Mouse (Mus musculus): Measurements from ENCODE around the gene Etl4. TPM values are rescaled to one million over a fixed set of nuclear protein-coding genes. Genes with fewer than 3 reads are reported as not detected.
"Not testable (repeated sequence)": the region's sequence is repeated elsewhere in the genome, so short reads cannot be mapped to it uniquely, and the experiment has no call there.

The Etl4 gene
- total RNA-seq, 2 experiments from 2014 or later: 52.6 to 77.5 TPM

DNA sequence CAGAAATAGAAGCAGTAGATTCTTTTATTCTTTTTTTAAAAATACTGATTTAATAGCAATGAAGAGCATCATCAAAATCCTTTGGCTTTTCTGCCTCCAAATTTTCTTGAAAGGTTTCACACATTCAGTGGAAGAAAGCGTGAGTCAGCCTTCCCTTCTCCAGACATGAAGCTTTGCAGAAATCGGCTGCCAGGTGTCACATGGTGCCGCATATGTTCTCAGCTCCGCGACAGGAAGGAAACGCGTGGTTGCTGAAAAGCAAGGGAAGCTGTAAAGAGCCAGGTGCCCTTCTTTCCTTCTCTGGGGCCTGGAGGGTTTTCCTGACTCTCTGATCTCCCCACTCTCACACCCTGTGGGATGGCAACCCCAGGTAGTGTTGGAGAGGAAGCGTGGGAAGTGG, 383.8 kb downstream of the Etl4 start:
- DNase-seq (ENCODE audit: low spot score): no peak

DNA sequence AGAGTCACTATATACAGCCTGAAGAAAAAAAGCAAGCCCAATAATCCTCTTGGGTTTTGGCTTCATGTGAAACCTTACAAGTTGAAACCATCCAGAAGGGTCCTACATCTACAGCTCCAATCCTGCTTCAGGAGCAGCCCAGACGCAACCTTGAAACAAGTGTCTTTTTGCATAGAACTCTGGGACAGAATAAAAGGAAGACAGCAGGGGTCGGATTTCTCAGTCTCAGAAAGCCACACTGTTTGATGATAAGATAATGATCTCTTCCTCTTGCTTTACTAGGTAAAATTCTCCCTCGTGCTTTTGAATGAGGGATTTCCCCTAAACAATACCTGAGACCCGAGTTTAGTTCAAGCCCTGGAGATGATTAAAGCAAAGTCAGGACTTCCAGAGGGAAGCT, 385.0 kb downstream of the Etl4 start:
- no peak for DNase-seq (ENCODE audit: low spot score)

DNA sequence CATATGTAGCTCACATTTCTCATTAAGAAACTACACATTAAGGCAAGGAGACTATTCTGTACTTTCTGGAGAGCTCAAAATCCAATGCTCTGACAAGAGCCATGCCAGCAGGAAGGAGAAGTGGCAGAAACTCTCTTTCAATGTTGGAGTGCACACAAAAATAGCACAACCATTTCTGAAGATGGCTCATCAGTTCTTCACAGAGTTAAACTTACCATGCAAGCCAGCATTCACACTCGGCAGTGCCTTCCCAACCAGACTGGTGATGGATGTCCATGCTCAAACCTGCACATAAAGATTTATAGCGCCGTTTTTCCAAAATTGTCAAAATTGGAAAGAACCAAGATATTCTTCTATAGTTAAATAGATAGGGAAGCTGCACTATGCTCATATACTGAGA, 392.9 kb downstream of the Etl4 start:
- no peak for DNase-seq (ENCODE audit: low spot score)

DNA sequence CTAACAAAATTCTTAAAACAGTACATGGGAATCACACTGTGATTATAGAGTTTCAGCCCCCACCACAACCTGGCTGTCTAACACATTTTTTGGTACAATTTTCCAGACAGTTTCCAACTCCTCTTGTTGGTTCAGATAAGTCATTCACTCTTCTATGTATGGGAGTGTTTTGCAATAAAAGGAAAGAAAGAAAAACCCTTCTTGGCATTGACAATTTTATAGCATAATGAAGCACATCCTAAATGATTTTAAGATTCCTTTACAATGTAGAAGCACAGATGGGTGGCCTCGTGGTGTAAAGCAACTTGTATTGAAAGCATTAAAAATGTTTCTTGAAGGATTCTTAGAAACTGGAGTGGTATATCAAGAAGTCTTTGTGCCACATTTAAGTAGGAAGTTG, 415.4 kb downstream of the Etl4 start:
- no peak for DNase-seq (ENCODE audit: low spot score)

DNA sequence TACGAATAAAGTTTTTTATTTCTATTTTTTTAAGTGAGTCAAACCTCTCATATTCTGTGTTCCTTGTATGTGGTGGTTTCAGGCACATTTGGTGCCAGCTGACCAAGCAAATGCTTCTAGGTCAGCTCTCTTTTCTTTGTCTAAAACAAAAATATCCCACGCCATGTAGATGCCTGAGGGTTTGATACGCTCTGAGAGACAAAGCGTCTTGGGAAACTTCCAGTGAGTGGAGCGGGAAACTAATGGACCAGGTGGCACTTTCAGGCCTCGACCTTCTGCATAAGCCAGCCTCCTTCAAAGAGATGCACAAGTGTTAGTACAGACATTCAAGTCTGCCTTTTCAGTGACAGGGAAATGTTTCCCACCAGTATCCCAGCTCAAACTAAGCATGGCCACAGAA, 426.6 kb downstream of the Etl4 start:
- no peak for DNase-seq (ENCODE audit: low spot score)

DNA sequence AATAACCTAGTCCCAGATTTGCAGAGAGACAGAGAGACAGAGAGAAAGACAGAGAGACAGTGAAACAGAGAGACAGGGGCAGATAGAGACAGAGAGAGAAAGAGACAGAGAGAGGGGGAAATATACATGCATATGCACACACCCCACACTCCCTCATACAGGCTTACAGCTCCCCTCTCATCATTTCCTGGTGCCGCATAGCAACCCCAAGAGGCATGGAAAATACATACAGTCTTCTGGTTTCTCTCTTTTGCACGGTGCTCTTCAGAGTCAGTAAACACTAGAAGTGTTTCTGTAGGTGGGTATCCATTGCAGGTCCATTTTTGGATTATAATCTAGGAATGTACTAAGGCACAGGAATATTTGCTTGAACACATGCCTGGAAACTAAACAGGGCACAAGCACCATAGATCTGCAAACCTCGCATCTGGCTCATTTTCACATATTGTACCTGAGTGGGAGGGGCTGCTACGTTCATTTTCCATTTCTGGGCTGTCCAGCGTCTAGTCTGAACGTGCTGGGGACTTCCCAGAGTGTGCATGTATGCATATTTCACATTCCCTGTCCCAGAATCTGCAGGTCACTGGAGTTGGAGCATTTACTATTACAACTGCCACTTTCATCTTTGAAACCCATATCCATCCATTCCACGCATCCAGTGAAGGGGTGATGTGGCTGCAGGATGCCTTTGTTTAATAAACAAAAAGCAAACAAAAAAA, 429.6 kb downstream of the Etl4 start:
- DNase-seq (ENCODE audit: low spot score): no peak

DNA sequence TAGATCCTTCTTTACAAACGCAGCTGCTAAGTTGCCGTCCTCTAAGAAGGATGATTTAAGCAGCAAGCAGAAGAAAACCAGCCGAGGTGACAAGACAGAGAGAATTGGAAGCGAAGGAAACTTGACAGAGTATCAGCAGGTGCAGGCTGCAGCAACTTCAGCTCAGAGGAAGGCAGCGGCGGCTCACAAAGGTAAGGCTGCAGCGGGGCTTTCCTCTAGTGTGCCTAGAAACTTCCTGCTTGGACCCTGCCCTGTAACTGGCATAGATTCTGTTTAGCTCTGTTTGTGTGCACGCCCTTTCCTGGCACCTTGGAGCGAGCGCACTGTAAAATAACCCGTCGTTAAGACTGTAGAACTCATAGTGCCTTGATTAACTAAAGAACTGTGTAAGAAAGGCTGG, 430.3 kb downstream of the Etl4 start:
- no peak for DNase-seq (ENCODE audit: low spot score)

DNA sequence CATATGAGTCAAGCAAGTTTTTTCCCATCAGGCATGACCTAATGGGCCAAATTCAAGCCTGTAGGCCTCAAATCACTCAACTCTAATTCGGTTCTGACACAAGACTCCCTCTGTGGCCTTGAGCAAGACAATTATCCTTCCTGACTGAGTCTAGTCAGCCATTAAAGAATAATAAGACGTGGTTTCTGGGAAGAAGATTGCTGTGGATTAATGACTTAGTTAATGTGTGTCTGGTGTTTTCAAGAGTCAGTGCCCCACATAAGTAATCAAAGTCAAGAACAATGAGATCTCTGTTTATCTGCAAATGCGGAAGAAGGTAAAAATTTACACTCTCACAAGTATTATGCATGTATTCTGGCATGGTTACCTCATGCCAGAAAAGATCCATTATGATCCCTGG, 437.3 kb downstream of the Etl4 start:
- no peak for DNase-seq (ENCODE audit: low spot score)

DNA sequence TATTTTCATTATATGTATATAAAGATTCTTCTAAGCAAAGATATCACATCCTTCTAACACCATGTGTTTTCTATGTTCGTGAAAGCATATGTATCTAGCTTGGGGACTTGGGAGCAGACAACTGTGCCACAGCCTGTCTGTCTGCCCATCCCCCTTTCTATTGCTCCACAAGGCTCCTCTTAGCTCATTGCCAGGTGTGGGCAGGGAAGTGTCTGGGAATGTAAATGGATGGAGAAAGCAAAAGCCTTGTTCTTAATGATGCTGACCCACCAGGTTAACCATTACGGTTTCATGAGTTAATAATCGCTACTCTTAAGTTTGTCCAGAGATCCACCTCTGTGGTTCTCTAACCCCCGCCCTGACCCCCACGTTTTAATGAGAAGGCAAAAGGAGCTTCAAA, 439.7 kb downstream of the Etl4 start:
- no peak for DNase-seq (ENCODE audit: low spot score)

DNA sequence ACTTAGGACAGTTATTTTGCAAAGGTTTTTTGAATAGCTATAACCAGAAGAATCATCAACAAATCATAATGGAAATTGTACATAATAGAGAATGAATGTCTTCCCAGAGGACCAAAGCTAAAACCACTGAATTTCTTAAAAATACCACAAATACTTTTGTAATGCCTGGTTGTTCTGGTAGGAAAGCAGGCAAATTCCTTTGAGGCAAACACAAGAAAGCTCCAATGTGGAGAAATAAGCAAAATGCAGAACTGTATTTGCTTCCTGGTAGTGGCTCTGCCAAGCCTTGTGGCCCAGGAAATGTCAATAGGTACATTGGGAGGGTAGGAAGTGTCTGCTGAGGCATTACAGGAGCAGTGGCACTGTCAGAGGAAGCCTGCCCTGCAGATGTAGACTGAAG, 443.2 kb downstream of the Etl4 start:
- no peak for DNase-seq (ENCODE audit: low spot score)

DNA sequence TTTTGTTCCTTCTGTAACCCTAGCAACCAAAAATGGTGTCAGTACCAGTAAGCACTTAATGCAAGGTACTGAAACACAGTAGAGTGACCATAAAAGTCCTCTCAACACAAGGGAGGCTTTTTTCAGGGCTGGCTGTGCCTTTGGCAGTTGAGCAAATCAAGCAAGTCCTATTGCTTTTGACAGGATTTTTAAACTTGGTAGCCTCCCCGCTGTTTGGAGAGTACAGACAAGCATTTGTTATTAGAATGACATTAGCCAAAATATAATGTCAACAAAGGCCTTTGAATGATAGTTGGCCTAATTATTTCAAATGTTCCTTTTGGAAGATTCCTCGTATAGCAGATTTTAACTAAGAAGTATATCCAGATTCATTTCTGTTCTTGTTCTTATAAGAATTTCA, 467.4 kb downstream of the Etl4 start:
- DNase-seq (ENCODE audit: low spot score): no peak

DNA sequence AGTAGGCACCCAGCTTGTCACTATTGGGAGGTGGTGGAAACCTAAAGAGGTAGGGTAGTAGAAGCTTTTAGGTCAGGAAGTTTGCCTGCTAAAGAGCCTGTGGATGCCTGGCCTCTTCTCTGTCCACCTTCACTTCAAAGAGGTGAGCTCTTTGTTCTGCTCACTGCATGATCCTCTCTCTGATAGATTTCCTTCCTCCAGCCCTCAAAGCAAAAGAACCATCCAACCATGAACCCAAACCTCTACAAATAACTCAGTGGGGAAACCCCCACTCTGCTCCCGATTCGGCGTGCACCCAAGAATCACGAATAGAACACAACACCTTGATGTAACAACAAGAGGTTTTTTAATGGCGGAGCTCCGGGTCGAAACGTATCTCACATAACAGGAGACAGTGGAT, 471.3 kb downstream of the Etl4 start:
- not testable (repeated sequence) for DNase-seq (ENCODE audit: low spot score)

DNA sequence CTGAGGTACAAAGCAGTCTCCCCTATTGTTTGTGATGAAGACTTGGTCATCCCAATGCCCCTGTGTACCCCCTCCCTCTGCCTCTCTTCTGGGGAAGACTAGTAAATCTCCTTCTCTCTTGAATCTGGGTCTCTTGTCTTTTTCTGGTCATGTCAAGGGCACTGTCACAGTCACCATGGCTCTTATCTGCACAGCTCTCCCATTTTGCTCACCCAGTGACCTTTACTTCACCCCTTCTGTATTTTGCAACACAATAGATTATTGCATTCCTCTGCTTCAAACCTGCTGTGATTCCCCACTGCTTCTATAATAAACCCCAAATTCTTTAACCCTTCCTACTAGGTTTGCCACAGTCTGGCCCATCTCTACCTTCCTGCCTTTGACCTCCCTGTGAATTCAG, 484.5 kb downstream of the Etl4 start:
- no peak for DNase-seq (ENCODE audit: low spot score)

DNA sequence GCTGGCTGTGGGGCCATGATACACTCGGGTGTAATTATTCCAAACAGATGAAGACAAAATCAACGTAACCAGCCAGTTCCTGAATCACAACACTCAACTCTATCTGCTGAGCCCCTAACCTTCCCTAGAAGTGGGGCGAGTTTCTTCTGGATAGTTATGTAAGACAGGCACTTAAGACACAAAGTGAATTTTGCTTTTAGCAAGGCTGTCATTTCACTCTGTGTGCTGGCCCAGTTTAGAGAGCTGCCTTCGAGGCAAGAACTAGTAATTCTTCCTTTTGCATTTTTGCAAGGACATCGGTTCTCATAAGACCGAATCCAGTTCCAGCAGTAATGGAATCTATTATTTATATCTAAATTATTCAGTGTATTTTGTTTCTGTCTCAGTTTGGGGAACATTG, 487.4 kb downstream of the Etl4 start:
- no peak for DNase-seq (ENCODE audit: low spot score)

DNA sequence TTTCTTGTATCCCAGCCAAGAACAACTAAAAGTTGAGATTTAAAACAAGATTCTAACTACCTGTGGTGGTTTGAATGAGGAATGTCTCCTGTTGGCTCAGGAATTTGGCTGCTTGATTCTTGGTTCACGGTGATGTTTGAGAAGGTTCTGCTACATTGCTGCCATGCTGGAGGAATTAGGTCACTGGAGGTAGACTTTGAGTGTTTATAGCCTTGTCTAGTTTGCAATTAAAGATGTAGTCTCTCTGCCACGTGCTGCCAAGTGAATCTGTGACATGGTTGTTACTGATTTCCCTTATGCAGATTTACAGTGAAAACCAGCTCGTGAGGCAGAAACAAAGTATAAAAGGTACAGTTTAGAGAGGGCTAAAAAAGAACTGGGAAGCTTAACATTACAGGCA, 491.0 kb downstream of the Etl4 start:
- DNase-seq (ENCODE audit: low spot score): no peak

DNA sequence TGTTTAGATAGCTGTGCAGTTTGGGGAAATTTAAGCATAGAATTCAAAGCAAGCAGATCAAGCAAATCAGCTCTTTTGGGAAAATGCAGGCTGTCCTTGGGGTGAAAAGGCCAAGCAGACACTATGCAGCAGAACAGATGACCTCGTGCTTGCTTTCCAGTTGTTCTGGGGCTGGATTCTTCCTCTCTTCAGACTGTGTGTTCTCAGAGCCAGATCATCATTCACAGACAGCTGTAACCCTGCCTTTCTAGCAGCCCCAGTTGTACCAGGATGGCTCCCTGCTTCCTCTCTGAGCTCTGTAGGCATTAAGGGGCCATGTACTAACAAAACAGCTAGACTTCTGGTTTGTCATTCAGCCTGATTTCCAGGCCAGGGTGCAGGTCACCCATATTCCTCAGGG, 494.8 kb downstream of the Etl4 start:
- no peak for DNase-seq (ENCODE audit: low spot score)

DNA sequence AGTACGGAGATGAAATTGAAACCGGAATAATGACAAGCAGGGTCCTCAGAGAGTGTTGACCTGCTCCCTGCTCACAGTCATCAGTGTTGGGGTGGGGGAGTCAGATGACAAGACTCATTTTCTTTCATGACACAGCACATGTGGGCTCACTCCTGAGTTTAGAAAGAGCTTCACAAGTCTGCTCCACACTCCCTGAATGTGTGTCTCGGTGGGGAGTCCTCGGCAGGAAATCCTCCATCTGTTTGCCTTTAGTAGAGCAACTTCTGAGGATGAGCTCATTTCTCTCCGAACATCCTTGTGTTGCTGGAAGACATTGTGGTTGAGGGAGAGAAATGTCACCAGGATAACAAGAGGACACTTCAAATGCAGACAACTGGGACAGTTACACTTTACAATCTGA, 497.5 kb downstream of the Etl4 start:
- DNase-seq (ENCODE audit: low spot score): no peak

DNA sequence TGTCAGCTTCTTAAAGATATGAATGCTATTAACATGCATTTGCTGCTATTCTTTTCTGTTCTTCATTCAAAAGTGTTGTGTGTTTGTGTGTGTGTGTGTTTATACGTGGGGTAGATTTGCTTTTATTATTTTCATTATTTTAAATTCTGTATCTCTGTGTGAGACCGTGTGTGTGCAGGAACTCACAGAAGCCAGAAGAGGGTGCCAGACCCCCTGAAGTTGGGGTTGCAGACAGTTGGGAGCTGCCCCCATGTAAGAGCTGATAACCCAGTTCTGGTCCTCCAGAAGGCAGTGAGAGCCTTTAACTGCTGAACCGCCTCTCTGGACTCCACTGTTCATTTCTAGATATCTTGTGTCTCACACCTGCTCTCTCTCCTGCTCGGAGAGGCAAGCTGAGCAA, 505.3 kb downstream of the Etl4 start:
- no peak for DNase-seq (ENCODE audit: low spot score)

DNA sequence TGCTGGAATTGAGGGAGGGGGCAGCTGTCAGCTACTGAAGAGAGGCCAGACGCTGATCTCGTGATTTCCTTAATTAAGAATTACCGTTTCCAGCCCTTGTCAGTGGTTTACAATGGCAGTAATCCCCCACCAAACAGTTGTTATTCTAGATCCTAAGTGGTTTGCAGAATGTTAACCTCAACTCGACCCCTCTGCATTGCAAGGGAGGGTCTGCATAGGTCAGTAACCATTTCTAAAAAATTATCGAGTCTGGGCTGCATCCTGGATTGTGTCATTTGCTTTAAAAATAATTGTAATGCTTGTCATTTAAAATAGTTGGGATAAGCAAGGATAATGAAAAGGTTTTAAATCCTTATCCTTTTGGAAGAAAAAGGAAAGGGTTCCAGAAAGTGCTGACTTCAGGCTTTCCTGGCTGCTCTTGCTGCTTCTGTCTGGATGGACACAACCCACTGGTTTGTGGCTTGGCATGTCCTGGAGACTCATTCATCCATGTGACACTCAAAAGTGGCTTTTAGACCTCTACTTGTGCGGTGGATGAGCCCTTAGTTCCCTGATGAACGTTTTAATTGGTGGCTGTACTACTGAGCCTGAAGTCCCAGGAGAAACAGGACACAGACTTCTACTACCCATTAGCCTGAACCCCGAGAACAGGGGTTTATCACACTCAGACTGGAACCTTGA, 507.5 kb downstream of the Etl4 start:
- no peak for DNase-seq (ENCODE audit: low spot score)

DNA sequence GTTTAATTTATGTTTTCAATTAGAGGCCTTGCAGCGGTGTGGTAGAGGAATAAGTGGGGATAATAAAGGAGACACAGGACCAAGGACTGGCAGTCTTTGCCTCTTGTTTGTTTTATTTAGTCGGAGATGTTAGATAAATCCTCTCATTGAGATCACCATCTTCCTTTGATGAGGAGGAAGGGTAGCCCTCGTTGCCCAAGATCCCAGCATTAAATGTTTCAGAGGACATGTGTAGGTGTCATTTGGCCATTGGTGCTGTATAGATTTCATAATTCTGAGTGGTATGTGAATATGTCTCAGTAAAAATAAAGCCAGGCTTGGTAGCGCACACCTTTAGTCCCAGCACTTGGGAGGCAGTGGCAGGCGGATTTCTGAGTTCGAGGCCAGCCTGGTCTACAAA, 508.4 kb downstream of the Etl4 start:
- DNase-seq (ENCODE audit: low spot score): no peak

DNA sequence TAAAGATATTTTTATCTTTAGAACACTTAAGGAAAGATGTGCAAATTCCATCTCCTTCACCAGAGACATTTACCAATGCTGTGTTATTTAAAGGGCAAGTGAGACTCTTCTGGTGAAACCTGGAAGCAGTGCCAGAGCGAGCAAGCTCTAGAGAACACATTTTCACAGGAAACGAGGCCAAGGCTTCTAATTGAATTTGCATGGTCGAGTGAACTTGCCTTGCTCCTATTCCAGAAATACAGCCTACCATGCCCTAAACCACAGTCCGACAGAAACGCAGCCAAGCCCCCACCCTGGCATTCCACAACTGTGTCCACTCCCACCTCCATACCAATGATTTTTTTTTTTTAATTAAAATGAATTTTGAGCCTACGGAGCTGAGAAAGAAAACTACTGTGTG, 510.4 kb downstream of the Etl4 start:
- no peak for DNase-seq (ENCODE audit: low spot score)

DNA sequence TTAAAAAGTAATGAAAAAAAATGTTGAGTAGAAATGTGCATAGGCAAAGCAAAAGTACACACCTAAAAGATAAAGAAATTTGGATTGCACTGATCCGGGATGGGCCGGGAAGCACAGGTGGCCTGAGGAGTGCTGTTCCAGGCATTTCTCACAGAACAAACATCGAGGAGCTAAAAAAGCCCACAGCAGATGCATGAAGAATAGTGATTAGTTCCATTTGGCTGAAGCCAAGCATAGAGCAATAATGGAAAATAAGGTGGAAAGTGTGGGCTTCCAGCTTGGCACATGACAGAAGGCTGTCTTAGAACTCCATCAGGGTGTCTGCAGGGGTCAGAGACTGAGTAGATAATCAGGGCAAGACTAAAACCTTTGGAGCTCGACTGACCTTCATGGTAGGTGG, 512.7 kb downstream of the Etl4 start:
- no peak for DNase-seq (ENCODE audit: low spot score)

DNA sequence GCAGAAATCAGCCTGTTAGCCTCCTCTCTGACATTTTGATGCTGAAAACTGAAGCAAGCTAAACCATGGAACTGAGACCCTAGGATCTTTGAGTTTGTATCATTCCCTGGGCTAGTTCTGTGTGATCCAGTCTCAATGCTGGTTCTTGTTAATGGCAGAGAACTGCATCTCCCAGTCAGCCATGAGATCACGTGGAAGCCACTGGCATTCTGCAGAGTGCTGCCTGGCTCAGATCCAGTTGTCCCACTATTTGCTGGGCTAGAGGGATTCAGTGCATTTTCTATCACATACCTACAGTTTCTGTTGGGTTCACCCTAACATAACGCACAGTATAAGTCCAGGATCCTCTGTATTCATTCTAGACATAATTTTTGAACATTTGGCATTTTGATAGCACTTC, 524.1 kb downstream of the Etl4 start:
- DNase-seq (ENCODE audit: low spot score): no peak

DNA sequence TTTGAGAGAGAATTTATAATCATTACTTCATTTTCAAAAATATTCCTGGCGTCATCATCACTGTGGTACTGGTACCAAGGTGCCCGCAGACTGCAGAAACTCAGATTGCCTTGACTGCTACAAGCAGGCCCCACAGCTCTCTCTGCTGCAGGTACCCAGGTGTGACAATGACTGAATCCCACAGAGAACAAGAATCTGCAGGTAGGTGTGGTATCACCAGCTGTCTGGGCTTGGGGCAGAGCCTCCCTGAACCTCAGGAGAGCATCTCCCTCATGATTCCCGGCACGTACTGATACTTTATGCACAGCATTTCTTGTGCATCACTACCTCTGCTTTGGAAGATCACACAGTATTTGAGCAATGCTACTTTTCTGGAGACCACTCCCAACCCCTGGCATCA, 526.0 kb downstream of the Etl4 start:
- no peak for DNase-seq (ENCODE audit: low spot score)
